Mouse (Mus musculus): ENCODE results near the gene Comp. TPM values are rescaled to one million over a fixed set of nuclear protein-coding genes. Genes with fewer than 3 reads are reported as not detected.
A peak's percentile ranks its signal among the peaks of the same experiment; 100 is the strongest.

Comp gene
- polyA plus RNA-seq, 1 experiment from 2014 or later: 1.1 TPM

DNA sequence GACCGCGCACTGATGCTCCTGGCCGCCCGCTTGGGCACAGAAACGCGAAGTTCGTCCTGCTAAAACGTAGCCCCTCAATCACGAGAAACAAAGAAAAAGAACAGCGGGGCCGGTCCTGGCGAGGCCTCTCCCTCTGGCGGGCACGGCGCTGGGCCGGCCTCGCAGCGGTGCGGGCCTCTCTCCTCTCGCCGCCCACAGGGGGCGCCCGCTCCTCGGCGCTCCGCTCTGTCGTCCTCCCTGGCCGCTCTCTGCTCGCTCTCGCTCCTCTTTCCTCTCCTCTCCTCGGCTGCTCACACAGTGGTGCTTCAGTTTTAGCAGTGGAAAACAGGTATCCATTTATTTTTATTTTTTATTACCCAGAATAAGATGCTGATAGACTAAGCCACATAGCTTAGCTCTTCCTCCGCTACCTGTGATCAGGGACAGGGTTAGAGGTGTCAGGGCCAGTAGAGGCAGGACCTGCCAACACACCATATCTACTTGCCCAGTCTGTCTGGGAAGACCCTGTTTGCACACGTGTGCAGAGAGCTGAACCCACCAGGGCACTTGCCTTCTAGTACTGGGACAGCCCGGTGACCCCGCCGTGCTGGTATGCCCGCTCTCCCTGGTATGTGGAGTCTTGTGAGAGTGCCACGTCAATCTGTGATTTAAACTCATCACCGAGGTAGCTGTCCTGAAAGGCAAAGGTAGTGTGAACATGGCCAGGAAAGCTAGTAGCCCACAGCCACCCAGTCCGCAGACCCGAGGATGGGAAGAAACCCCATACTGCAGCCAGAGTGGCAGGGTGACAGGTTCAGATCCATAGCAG, 41.1 kb upstream of the Comp start:
- H3K9ac ChIP-seq (ENCODE audit: low read depth, low read length): no peak overlapping the region
- H3K36me3 ChIP-seq (ENCODE audit: control insufficient read depth, insufficient read depth, low read length): peaks cover 44% of the 10 kb centered on the region
- no peak overlapping the region for H3K4me3 ChIP-seq (ENCODE audit: low read depth, low read length)
- H3K4me2 ChIP-seq: no peak overlapping the region
- ATAC-seq (replicated peaks; ENCODE audit: insufficient number of reproducible peaks, low FRiP score, low TSS enrichment): peak; percentile 32; the same call in 1 of the 2 replicates
- H3K27ac ChIP-seq (ENCODE audit: low read depth, low read length): no peak overlapping the region
- 0 out of 2 replicates have a peak, but pooled peaks cover 2% of the 10 kb centered on the region for H3K9me3 ChIP-seq (replicated peaks; ENCODE audit: control insufficient read depth, low read length)
- H3K4me1 ChIP-seq (ENCODE audit: control insufficient read depth, insufficient read depth, low read length): peaks cover 22% of the 10 kb centered on the region
- WGBS (ENCODE audit: insufficient replicate concordance): 31% methylated on average over 41 of the region's 41 CpGs
- H3K27me3 ChIP-seq (ENCODE audit: control insufficient read depth, insufficient read depth, low read length): peaks cover 7% of the 10 kb centered on the region

- Histone ChIP-seq H3K27ac (ENCODE audit: low read depth, low read length) (no peak overlapping the region), H3K9ac (ENCODE audit: low read depth, low read length) (no peak overlapping the region), H3K9me3 (replicated peaks; ENCODE audit: control insufficient read depth, low read length) (no peaks in the 10 kb centered on the region), H3K27me3 (ENCODE audit: control insufficient read depth, insufficient read depth, low read length) (peaks cover 7% of the 10 kb centered on the region), H3K4me2 (no peak overlapping the region), H3K36me3 (ENCODE audit: control insufficient read depth, insufficient read depth, low read length) (peaks cover 46% of the 10 kb centered on the region), H3K4me1 (ENCODE audit: control insufficient read depth, insufficient read depth, low read length) (peaks cover 22% of the 10 kb centered on the region), H3K4me3 (ENCODE audit: low read depth, low read length) (no peak overlapping the region)
- ATAC-seq (replicated peaks; ENCODE audit: insufficient number of reproducible peaks, low FRiP score, low TSS enrichment): no peak
- WGBS (ENCODE audit: insufficient replicate concordance): 95% methylated on average over 6 of the region's 6 CpGs
These were observed 40.5 kb upstream of the Comp start for GRCm38 (mm10) chr8:70332878-70333202.

DNA sequence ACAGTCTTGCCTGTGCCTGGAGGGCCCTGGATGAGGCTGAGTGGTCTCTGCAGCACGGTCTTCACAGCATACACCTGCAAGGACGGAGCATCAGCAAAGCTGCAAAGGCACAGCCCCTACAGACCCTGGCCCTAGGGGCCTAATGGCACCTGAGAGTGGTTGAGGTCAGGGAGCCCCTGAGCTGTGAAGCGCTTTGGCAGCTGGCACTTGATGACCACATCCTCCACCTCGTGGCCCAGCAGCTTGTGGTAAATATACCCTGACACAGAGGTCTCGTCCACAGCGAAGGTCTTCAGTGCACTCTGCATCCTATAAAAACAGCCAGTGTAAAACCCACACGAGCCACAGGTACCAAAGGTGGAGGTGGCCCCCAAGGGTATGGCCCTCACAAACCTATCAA, 34.4 kb upstream of the Comp start:
- no peaks in the 10 kb centered on the region for H3K4me1 ChIP-seq (ENCODE audit: control insufficient read depth, insufficient read depth, low read length)
- ATAC-seq (replicated peaks; ENCODE audit: insufficient number of reproducible peaks, low FRiP score, low TSS enrichment): no peak
- peaks cover 58% of the 10 kb centered on the region for H3K36me3 ChIP-seq (ENCODE audit: control insufficient read depth, insufficient read depth, low read length)
- H3K9ac ChIP-seq (ENCODE audit: low read depth, low read length): no peak overlapping the region
- no peak overlapping the region for H3K4me3 ChIP-seq (ENCODE audit: low read depth, low read length)
- no peak overlapping the region for H3K4me2 ChIP-seq
- H3K27me3 ChIP-seq (ENCODE audit: control insufficient read depth, insufficient read depth, low read length): no peaks in the 10 kb centered on the region
- no peak overlapping the region for H3K27ac ChIP-seq (ENCODE audit: low read depth, low read length)
- 91% methylated on average over 7 of the region's 7 CpGs for WGBS (ENCODE audit: insufficient replicate concordance)
- H3K9me3 ChIP-seq (replicated peaks; ENCODE audit: control insufficient read depth, low read length): no peaks in the 10 kb centered on the region

GRCm38 (mm10) chr8:70340659-70341058, 32.7 kb upstream of the Comp start:
- ATAC-seq (replicated peaks; ENCODE audit: insufficient number of reproducible peaks, low FRiP score, low TSS enrichment): no peak
- H3K4me3 ChIP-seq (ENCODE audit: low read depth, low read length): no peak overlapping the region
- peaks cover 6% of the 10 kb centered on the region; the same call in 1 of the 2 replicates for H3K4me1 ChIP-seq (ENCODE audit: control insufficient read depth, insufficient read depth, low read length)
- H3K36me3 ChIP-seq (ENCODE audit: control insufficient read depth, insufficient read depth, low read length): peaks cover 43% of the 10 kb centered on the region
- no peak overlapping the region for H3K4me2 ChIP-seq
- no peak overlapping the region for H3K27ac ChIP-seq (ENCODE audit: low read depth, low read length)
- 84% methylated on average over 7 of the region's 7 CpGs for WGBS (ENCODE audit: insufficient replicate concordance)
- H3K9me3 ChIP-seq (replicated peaks; ENCODE audit: control insufficient read depth, low read length): no peaks in the 10 kb centered on the region
- no peak overlapping the region for H3K9ac ChIP-seq (ENCODE audit: low read depth, low read length)
- no peaks in the 10 kb centered on the region for H3K27me3 ChIP-seq (ENCODE audit: control insufficient read depth, insufficient read depth, low read length)

- Histone ChIP-seq H3K4me2 (no peak overlapping the region), H3K27me3 (ENCODE audit: control insufficient read depth, insufficient read depth, low read length) (no peaks in the 10 kb centered on the region), H3K36me3 (ENCODE audit: control insufficient read depth, insufficient read depth, low read length) (peaks cover 35% of the 10 kb centered on the region), H3K4me1 (ENCODE audit: control insufficient read depth, insufficient read depth, low read length) (peaks cover 6% of the 10 kb centered on the region; the same call in 1 of the 2 replicates), H3K27ac (ENCODE audit: low read depth, low read length) (no peak overlapping the region), H3K9me3 (replicated peaks; ENCODE audit: control insufficient read depth, low read length) (no peaks in the 10 kb centered on the region), H3K4me3 (ENCODE audit: low read depth, low read length) (no peak overlapping the region), H3K9ac (ENCODE audit: low read depth, low read length) (no peak overlapping the region)
- 90% methylated on average over 14 of the region's 14 CpGs for WGBS (ENCODE audit: insufficient replicate concordance)
- ATAC-seq (replicated peaks; ENCODE audit: insufficient number of reproducible peaks, low FRiP score, low TSS enrichment): no peak
These were observed 31.4 kb upstream of the Comp start for GRCm38 (mm10) chr8:70342007-70342406.

DNA sequence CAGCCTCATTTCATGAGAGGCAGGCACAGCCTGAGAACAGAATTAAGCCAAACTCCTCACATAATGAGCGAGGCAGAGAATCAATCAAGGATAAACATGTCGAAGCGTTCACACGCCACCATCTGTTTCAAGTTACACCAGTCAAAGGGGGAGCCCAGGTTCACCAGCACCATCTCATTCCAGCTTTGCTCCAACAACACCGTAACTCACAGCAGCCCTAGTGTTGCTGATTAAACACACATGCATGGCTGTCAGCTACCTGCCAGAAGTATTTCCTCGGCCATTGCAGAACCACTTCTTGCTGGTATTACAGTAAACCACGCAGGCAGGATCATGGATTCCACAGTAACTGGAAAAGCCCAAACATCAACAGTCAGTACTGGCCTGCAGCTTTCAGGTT, 30.3 kb upstream of the Comp start:
- ATAC-seq (replicated peaks; ENCODE audit: insufficient number of reproducible peaks, low FRiP score, low TSS enrichment): no peak
- Histone ChIP-seq H3K9ac (ENCODE audit: low read depth, low read length) (no peak overlapping the region), H3K36me3 (ENCODE audit: control insufficient read depth, insufficient read depth, low read length) (peaks cover 25% of the 10 kb centered on the region), H3K4me2 (no peak overlapping the region), H3K27me3 (ENCODE audit: control insufficient read depth, insufficient read depth, low read length) (no peaks in the 10 kb centered on the region), H3K9me3 (replicated peaks; ENCODE audit: control insufficient read depth, low read length) (no peaks in the 10 kb centered on the region), H3K27ac (ENCODE audit: low read depth, low read length) (no peak overlapping the region), H3K4me1 (ENCODE audit: control insufficient read depth, insufficient read depth, low read length) (peaks cover 6% of the 10 kb centered on the region; the same call in 1 of the 2 replicates), H3K4me3 (ENCODE audit: low read depth, low read length) (no peak overlapping the region)
- WGBS (ENCODE audit: insufficient replicate concordance): 84% methylated on average over 7 of the region's 7 CpGs

DNA sequence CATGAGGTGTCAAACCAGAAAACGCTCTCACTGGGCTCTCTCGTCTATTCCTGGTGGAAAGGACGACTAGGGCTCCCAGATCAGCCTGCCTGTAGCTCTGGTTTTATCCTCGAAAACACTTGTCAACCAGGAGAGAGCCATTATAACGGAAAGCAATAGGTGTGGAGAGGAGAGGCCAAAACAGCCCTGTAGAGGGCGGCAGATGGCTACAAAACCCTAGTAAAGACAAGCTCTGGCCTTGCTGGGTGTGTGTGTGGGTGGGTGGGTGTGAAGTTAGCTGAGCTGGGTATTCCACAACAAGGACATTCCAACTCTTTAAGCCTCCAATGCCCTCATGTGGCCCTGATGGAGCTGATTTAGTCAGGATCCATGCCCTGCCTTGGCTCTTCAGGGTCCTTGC, 29.7 kb upstream of the Comp start:
- Histone ChIP-seq H3K36me3 (ENCODE audit: control insufficient read depth, insufficient read depth, low read length) (peaks cover 23% of the 10 kb centered on the region), H3K4me1 (ENCODE audit: control insufficient read depth, insufficient read depth, low read length) (peaks cover 9% of the 10 kb centered on the region; the same call in 1 of the 2 replicates), H3K9ac (ENCODE audit: low read depth, low read length) (no peak overlapping the region), H3K27me3 (ENCODE audit: control insufficient read depth, insufficient read depth, low read length) (no peaks in the 10 kb centered on the region), H3K9me3 (replicated peaks; ENCODE audit: control insufficient read depth, low read length) (no peaks in the 10 kb centered on the region), H3K4me2 (no peak overlapping the region), H3K4me3 (ENCODE audit: low read depth, low read length) (no peak overlapping the region), H3K27ac (ENCODE audit: low read depth, low read length) (no peak overlapping the region)
- WGBS (ENCODE audit: insufficient replicate concordance): 64% methylated on average over 6 of the region's 6 CpGs
- ATAC-seq (replicated peaks; ENCODE audit: insufficient number of reproducible peaks, low FRiP score, low TSS enrichment): no peak

DNA sequence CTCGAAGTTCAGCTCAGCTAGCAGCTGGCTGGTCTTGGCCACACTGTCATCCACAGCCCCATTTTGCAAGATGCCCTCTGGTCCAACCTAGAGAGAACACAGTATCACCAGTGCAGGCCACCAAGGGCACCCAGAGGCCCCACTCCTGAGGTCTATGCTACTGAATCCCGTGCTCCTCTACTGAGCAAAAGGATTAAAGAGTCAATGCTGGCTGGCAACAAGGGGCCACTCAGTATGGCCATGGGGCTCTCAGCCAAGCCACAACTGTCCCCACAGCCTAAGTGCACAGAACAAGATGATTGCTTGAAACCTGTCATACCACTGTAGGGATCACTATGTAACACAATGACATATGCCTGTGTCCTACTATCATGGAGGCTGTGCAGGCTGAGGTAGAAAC, 29.1 kb upstream of the Comp start:
- no peak overlapping the region for H3K4me2 ChIP-seq
- 88% methylated on average over 2 of the region's 2 CpGs for WGBS (ENCODE audit: insufficient replicate concordance)
- H3K36me3 ChIP-seq (ENCODE audit: control insufficient read depth, insufficient read depth, low read length): peaks cover 22% of the 10 kb centered on the region
- H3K27me3 ChIP-seq (ENCODE audit: control insufficient read depth, insufficient read depth, low read length): no peaks in the 10 kb centered on the region
- peaks cover 11% of the 10 kb centered on the region; the same call in 1 of the 2 replicates for H3K4me1 ChIP-seq (ENCODE audit: control insufficient read depth, insufficient read depth, low read length)
- no peak overlapping the region for H3K4me3 ChIP-seq (ENCODE audit: low read depth, low read length)
- H3K9me3 ChIP-seq (replicated peaks; ENCODE audit: control insufficient read depth, low read length): no peaks in the 10 kb centered on the region
- no peak overlapping the region for H3K27ac ChIP-seq (ENCODE audit: low read depth, low read length)
- no peak overlapping the region for H3K9ac ChIP-seq (ENCODE audit: low read depth, low read length)
- no peak for ATAC-seq (replicated peaks; ENCODE audit: insufficient number of reproducible peaks, low FRiP score, low TSS enrichment)

DNA sequence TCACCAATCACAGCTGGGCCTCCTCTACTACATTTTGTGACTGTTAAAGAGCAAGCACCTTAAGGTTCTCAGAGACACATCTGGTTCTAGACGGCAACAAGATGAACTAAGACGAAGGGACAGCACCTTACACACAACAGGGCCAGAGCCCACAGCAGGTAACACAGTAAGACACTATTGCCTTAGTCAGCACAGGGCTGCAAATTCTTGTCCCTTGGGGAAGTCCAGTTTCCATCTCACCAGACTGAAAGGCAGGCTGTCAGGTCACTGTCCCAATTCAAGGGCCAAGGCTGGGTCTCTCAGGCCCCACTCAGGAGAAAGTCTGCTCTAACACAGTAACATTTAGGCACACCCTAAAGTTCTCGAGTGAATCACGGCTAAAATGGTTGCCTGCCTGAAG, 25.9 kb upstream of the Comp start:
- Histone ChIP-seq H3K36me3 (ENCODE audit: control insufficient read depth, insufficient read depth, low read length) (peaks cover 9% of the 10 kb centered on the region), H3K9me3 (replicated peaks; ENCODE audit: control insufficient read depth, low read length) (no peaks in the 10 kb centered on the region), H3K4me3 (ENCODE audit: low read depth, low read length) (no peak overlapping the region), H3K9ac (ENCODE audit: low read depth, low read length) (no peak overlapping the region), H3K4me2 (no peak overlapping the region), H3K27me3 (ENCODE audit: control insufficient read depth, insufficient read depth, low read length) (no peaks in the 10 kb centered on the region), H3K27ac (ENCODE audit: low read depth, low read length) (no peak overlapping the region), H3K4me1 (ENCODE audit: control insufficient read depth, insufficient read depth, low read length) (peaks cover 34% of the 10 kb centered on the region)
- ATAC-seq (replicated peaks; ENCODE audit: insufficient number of reproducible peaks, low FRiP score, low TSS enrichment): no peak
- 89% methylated on average over 4 of the region's 4 CpGs for WGBS (ENCODE audit: insufficient replicate concordance)

Measured in heart, embryonic 11.5 days (tissue).